Mouse (Mus musculus) MEL (cell line): Measurements from ENCODE around the gene Grm6. TPM values are rescaled to one million over a fixed set of nuclear protein-coding genes. Genes with fewer than 3 reads are reported as not detected.

Source experiments
- DNase-seq: peaks from one replicate; pipeline ENCODE4 v3.0.0; 2011; ENCODE audit warnings: low read depth, low spot score
- H3K27ac ChIP-seq: 2 replicates; pipeline ENCODE4 v1.5.1; 2012; ENCODE audit warnings: low read depth, mild to moderate bottlenecking, control low read depth, low read length, moderate library complexity; ENCODE audit not compliant: control insufficient read depth
- H3K27me3 ChIP-seq, 2 experiments: fragments of 150-350 bp in 1 of 2; sonication (generic) in 1 of 2; 2 replicates each; pipeline ENCODE4 v1.6.1; 2012; ENCODE audit warnings: low read length in 2 of 2, mild to moderate bottlenecking in 2 of 2, improper control_type of control experiment in 1 of 2, moderate library complexity in 1 of 2; ENCODE audit not compliant: insufficient read depth in 2 of 2, control insufficient read depth in 1 of 2
- H3K36me3 ChIP-seq, 2 experiments: 2 replicates each; pipeline ENCODE4 v1.6.1; 2012 to 2014; ENCODE audit warnings: low read length in 2 of 2, improper control_type of control experiment in 1 of 2, inconsistent platforms in 1 of 2, mild to moderate bottlenecking in 1 of 2; ENCODE audit not compliant: insufficient read depth in 2 of 2, control insufficient read depth in 1 of 2
- H3K4me1 ChIP-seq, 2 experiments: fragments of 150-350 bp in 1 of 2; sonication (generic) in 1 of 2; 2 replicates each; pipeline ENCODE4 v1.6.1; 2012; ENCODE audit warnings: low read length in 2 of 2, improper control_type of control experiment in 1 of 2, mild to moderate bottlenecking in 1 of 2; ENCODE audit not compliant: insufficient read depth in 2 of 2, control insufficient read depth in 1 of 2
- H3K4me3 ChIP-seq, 2 experiments: fragments of 150-350 bp in 1 of 2; sonication (generic) in 1 of 2; 2 replicates each; pipeline ENCODE4 v1.5.1; 2012; ENCODE audit warnings: low read depth in 2 of 2, low read length in 2 of 2, mild to moderate bottlenecking in 2 of 2, moderate library complexity in 2 of 2, control low read depth in 1 of 2, improper control_type of control experiment in 1 of 2; ENCODE audit not compliant: control insufficient read depth in 1 of 2, insufficient read depth in 1 of 2
- H3K79me2 ChIP-seq: 2 replicates; pipeline ENCODE4 v1.6.1; 2012; ENCODE audit warnings: mild to moderate bottlenecking, low read length, moderate library complexity; ENCODE audit not compliant: control insufficient read depth, poor library complexity, insufficient read depth
- H3K9ac ChIP-seq: 2 replicates; pipeline ENCODE4 v1.6.1; 2012; ENCODE audit warnings: low read depth, mild to moderate bottlenecking, control low read depth, low read length, moderate library complexity; ENCODE audit not compliant: control insufficient read depth, poor library complexity, severe bottlenecking
- H3K9me3 ChIP-seq: fragments of 150-350 bp; sonication (generic); replicated peaks from 2 replicates; pipeline ENCODE4 v1.6.1; 2012; ENCODE audit warnings: mild to moderate bottlenecking, low read length, improper control_type of control experiment, moderate library complexity; ENCODE audit not compliant: insufficient read depth
- BHLHE40 ChIP-seq: IDR thresholded peaks from 2 replicates; pipeline ENCODE4 v1.6.1; 2012; ENCODE audit warnings: low read depth, mild to moderate bottlenecking, inconsistent platforms, low read length, improper control_type of control experiment, borderline replicate concordance
- CHD1 ChIP-seq: IDR thresholded peaks from 2 replicates; pipeline ENCODE4 v1.6.1; 2012; ENCODE audit warnings: low read depth, mild to moderate bottlenecking, inconsistent platforms, low read length, improper control_type of control experiment
- CHD2 ChIP-seq: IDR thresholded peaks from 2 replicates; pipeline ENCODE4 v1.6.1; 2011; ENCODE audit warnings: low read length, improper control_type of control experiment
- ELF1 ChIP-seq: IDR thresholded peaks from 2 replicates; pipeline ENCODE4 v1.6.1; 2014; ENCODE audit warnings: low read depth, mild to moderate bottlenecking, inconsistent platforms, low read length, improper control_type of control experiment, moderate library complexity
- HCFC1 ChIP-seq: IDR thresholded peaks from 2 replicates; pipeline ENCODE4 v1.6.1; 2012; ENCODE audit warnings: low read depth, mild to moderate bottlenecking, inconsistent platforms, low read length, improper control_type of control experiment, moderate library complexity
- JUND ChIP-seq: IDR thresholded peaks from 2 replicates; pipeline ENCODE4 v1.6.1; 2011; ENCODE audit warnings: low read depth, mild to moderate bottlenecking, improper control_type of control experiment, low read length
- KAT2A ChIP-seq: conservative IDR thresholded peaks from 2 replicates; pipeline ENCODE4 v1.6.1; 2012; ENCODE audit warnings: low read depth, low read length, improper control_type of control experiment, inconsistent platforms
- MAFK ChIP-seq: IDR thresholded peaks from 2 replicates; pipeline ENCODE4 v1.6.1; 2011; ENCODE audit warnings: low read depth, mild to moderate bottlenecking, low read length, improper control_type of control experiment, borderline replicate concordance
- MAZ ChIP-seq: IDR thresholded peaks from 2 replicates; pipeline ENCODE4 v1.6.1; 2012; ENCODE audit warnings: low read depth, mild to moderate bottlenecking, inconsistent platforms, low read length, improper control_type of control experiment
- NRF1 ChIP-seq: IDR thresholded peaks from 2 replicates; pipeline ENCODE4 v1.6.1; 2014; ENCODE audit warnings: low read depth, mild to moderate bottlenecking, inconsistent platforms, low read length, improper control_type of control experiment, moderate library complexity; ENCODE audit not compliant: poor library complexity, insufficient read depth, severe bottlenecking
- POLR2A ChIP-seq, 2 experiments: IDR thresholded peaks; 2 replicates each; pipeline ENCODE4 v1.6.1; 2011 to 2012; ENCODE audit warnings: low read length in 2 of 2, mild to moderate bottlenecking in 2 of 2, control low read depth in 1 of 2, improper control_type of control experiment in 1 of 2, low read depth in 1 of 2, moderate library complexity in 1 of 2; ENCODE audit not compliant: control insufficient read depth in 1 of 2, insufficient read depth in 1 of 2, poor library complexity in 1 of 2
- POLR2AphosphoS2 ChIP-seq: IDR thresholded peaks from 2 replicates; pipeline ENCODE4 v1.6.1; 2011; ENCODE audit warnings: low read length, improper control_type of control experiment
- TAL1 ChIP-seq: IDR thresholded peaks from 2 replicates; pipeline ENCODE4 v1.6.1; 2012; ENCODE audit warnings: mild to moderate bottlenecking, inconsistent platforms, low read length, moderate library complexity, mixed read lengths
- TBP ChIP-seq: IDR thresholded peaks from 2 replicates; pipeline ENCODE4 v1.8.0; 2011; ENCODE audit warnings: low read depth, low read length, improper control_type of control experiment
- TCF12 ChIP-seq: IDR thresholded peaks from 2 replicates; pipeline ENCODE4 v1.6.1; 2014; ENCODE audit warnings: low read depth, mild to moderate bottlenecking, inconsistent platforms, low read length, improper control_type of control experiment, moderate library complexity
- USF2 ChIP-seq, 2 experiments: IDR thresholded peaks; 2 replicates each; pipeline ENCODE4 v1.6.1; 2011 to 2012; ENCODE audit warnings: improper control_type of control experiment in 2 of 2, low read length in 2 of 2, borderline replicate concordance in 1 of 2, inconsistent platforms in 1 of 2, low read depth in 1 of 2, mild to moderate bottlenecking in 1 of 2; ENCODE audit not compliant: insufficient read depth in 1 of 2
- ZC3H11A ChIP-seq: IDR thresholded peaks from 2 replicates; pipeline ENCODE4 v1.6.1; 2012; ENCODE audit warnings: low read depth, mild to moderate bottlenecking, inconsistent platforms, low read length, improper control_type of control experiment
- ZKSCAN1 ChIP-seq: IDR thresholded peaks from 2 replicates; pipeline ENCODE4 v1.6.1; 2012; ENCODE audit warnings: low read depth, mild to moderate bottlenecking, inconsistent platforms, low read length, improper control_type of control experiment, moderate library complexity
- polyA plus RNA-seq, 2 experiments: library from polyadenylated mRNA; stranded (reverse) in 1 of 2; unstranded in 1 of 2; fragments of >175 nt in 1 of 2; fragments of >200 nt in 1 of 2; gene quantifications; 2 replicates each; pipeline versions ENCODE4 v1.2.1 to v1.2.4; 2012; ENCODE audit warnings: low replicate concordance in 2 of 2, low read depth in 1 of 2; ENCODE audit not compliant: insufficient read length in 2 of 2, insufficient read depth in 1 of 2, missing spikeins in 1 of 2
- total RNA-seq: library from RNA; depleted of rRNA; stranded (reverse); fragments of 300-350 nt; gene quantifications from 2 replicates; pipeline ENCODE4 v1.2.3, GENCODE M21; 2012

Gene Grm6
- total and polyA plus RNA-seq, 3 experiments = 0.14 TPM; not detected in 2

DNA sequence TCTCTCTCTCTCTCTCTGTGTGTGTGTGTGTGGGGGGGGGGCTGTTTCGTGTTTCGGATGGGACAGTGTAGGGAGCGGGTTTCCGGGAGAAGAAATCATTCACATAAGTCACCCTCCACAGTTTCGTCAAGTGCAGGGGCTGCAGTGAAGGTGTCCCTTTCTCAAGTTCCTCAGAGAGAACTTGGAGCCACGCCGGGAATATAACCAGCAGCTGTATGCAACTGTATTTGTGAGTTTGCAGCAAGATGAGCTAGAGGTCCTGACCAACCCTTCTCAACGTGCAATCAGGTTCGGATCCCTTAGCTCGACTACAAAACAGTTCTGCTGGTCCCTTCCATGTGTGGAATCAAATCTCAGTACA is 36.4 kb downstream of the Grm6 start:
- TF ChIP-seq ZC3H11A (no peak), POLR2AphosphoS2 (no peak), BHLHE40 (no peak), CHD1 (no peak), CHD2 (no peak), MAFK (no peak), ZKSCAN1 (no peak), TCF12 (no peak), HCFC1 (no peak), NRF1 (no peak), POLR2A (IDR thresholded peaks at IDR 0.05; ENCODE audit: control insufficient read depth in 1 of 2, insufficient read depth in 1 of 2, low read depth in 1 of 2, low read length in 2 of 2, poor library complexity in 1 of 2) (no peak), TAL1 (no peak)
- Histone ChIP-seq H3K4me1 (no peaks in the 10 kb centered on the region), H3K9ac (no peak overlapping the region), H3K79me2 (no peaks in the 10 kb centered on the region), H3K9me3 (no peaks in the 10 kb centered on the region), H3K36me3 (no peaks in the 10 kb centered on the region), H3K27me3 (no peaks in the 10 kb centered on the region), H3K27ac (no peak overlapping the region), H3K4me3 (no peak overlapping the region)
- no peak for DNase-seq

DNA sequence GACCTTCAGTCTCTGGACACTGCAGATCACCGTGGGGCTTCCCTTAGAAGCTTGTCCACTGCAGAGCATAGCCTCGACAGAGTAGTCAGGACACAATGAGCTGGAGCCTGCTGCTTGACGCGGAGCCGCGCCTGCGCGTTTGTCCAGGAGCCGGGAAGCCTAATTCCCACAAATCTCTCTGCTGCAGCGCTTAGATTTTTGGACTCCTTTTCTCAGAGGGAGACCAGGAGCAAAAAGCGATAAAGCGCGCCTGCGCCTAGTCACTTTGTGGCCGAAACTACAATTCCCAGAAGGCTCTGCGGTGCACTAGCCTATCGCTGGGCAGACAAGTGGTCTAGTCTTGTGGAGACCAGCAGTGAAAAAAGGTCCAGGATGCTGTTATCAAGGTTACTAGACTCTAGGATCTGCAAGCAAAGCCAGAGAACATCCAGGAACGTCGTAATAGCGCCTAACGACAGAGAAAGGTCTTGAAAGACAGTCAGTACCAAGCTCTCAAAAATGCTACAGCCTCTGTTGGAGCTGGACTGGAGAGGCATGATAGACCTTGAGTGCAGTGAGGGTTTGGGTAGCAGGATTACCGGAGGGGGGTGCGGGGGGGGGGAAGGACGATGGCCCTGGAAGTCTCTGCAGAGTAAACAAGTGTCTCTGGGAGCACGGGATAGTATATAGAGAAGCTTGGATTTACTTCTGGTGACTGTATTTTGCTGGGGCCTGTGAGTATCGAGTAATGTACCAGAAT is 37.1 kb downstream of the Grm6 start, which contains the start of gene Zfp454:
TSS of gene Zfp454 (minus strand) at position 262 of the 739 bp plus-strand sequence.
- Histone ChIP-seq H3K4me1 (no peaks in the 10 kb centered on the region), H3K9ac (no peak within 1 kb of the TSS), H3K79me2 (no peaks in the 10 kb centered on the region), H3K9me3 (no peaks in the 10 kb centered on the region), H3K4me3 (no peak within 1 kb of the TSS), H3K36me3 (no peaks in the 10 kb centered on the region), H3K27ac (no peak within 1 kb of the TSS), H3K27me3 (no peaks in the 10 kb centered on the region)
- DNase-seq = no peak
- TF ChIP-seq KAT2A = no peak
- TF ChIP-seq JUND = no peak
- no peak for TF ChIP-seq ELF1
- TF ChIP-seq HCFC1 = no peak
- no peak for TF ChIP-seq MAZ
- TF ChIP-seq BHLHE40 = no peak
- no peak for TF ChIP-seq TBP
- no peak for TF ChIP-seq TAL1
- no peak for TF ChIP-seq TCF12
- TF ChIP-seq NRF1 = no peak
- TF ChIP-seq USF2 (IDR thresholded peaks at IDR 0.05; ENCODE audit: borderline replicate concordance in 1 of 2, insufficient read depth in 1 of 2, low read depth in 1 of 2, low read length in 2 of 2) = no peak
- TF ChIP-seq, all 39 proteins: peak for 0
